Mouse (Mus musculus) urinary bladder, postnatal 14 days (tissue): ENCODE results near the gene Cd2.

Experiments used
- DNase-seq: peaks from one replicate; pipeline ENCODE4 v3.0.0; 2021; ENCODE audit warnings: low spot score

Gene Cd2

DNA sequence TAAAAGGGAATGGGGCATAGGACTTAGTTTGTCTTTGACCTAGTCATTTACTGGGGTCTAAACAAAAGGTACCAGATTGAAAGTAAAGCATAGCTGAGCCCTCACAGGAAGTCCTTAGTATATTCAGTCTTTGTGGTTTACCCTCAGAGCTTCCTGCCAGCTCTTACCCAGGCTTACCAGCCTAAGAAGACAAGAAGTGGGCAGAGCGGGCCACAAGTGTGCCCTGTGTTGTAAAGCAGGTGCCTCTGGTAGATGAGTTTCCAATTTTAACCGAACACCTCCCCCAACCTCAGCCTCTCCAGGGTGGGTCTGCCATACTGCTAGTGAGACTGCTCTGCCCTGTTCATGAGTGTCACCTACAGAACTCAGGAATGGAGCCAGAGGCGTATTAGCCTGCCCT is 12.9 kb downstream of the Cd2 start:
- DNase-seq = no peak

DNA sequence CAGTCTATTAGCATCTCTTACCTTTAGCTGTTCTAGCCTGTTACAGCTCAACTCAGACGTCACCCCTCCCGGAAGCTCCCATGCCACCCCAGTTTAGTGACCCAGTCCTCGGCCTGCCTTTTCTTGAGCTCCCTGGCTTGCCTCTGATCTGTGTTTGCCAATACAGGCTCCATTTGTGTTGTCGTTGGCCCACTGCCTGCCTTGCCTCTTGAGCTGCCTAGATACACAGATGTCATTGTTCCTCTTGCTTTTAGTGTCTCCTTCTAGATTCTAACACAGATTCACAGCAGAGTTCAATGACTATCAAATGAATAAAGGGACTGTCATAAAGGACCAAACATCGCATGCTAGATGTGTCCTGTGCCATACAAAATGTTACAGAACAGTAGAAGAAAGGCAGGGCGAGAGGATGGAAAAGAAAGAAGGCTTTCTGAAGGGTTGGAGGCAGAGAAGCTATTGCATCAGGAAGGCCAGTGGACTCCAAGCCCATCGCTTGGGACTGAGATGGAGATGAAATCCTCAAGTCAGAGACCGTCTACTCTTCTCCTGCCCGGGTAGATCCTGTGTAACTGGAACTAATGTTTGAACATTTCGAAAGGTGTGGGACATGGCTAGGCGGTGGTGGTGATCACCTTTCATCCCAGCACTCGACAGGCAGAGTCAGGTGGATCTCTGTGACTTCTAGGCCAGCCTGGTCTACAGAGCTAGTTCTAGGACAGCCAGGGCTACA is 13.5 kb downstream of the Cd2 start:
- DNase-seq = peak; percentile 21

DNA sequence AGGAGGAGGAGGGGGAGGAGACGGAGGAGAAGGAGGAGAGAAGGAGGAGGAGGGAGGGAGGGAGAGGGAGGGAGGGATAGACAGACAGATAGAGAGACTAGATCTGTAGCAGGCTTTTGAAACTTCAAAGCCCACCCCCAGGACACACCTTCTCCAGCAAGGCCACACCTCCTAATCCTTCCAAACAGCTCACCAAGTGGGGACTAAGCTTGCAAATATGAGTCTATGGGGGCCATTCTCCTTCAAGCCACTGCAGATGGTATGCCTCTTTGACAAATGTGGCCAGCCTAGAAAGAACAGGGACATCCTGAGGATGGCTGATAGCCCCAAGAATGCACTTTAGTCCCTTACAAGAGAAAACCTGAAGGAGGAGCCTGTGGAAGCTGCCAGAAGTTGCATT is 15.6 kb downstream of the Cd2 start:
- no peak for DNase-seq

DNA sequence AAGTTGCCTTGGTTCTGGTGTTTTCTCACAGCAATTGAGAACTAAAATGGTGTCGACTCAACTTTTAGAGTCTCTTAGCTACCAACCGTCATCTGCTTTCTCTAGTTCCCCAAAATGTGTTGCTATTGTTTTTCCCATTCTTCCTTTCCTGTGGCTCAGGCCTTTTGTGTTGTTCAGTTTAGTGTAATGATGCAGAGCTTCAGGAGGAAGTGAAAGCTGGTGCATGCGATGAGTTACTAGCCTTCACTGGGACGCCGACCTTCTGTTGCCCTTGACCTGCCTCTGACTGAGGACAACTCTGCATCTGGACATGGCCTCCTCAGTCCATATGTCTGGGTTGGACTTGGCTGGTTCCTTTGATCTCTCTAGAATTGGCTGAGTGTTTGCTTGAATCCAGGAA is 16.9 kb downstream of the Cd2 start:
- DNase-seq = no peak

DNA sequence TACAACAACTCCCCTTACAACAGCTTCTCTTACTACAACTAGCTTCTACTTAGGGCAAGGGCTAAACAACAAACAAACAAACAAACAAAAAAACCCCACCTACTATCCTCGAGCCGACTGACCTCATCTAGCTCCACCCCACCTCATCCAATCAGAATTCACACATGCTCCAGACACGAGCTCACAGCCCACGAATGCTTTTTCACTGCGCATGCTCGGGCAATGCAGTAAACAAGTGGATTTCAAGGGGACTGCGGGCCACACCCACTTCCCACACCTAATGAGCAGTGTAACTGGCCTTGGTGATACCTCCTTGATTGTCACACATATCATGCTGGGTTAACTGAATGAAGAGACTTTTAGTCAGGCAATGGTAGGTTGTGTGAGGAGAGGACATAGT is 19.4 kb downstream of the Cd2 start:
- no peak for DNase-seq

DNA sequence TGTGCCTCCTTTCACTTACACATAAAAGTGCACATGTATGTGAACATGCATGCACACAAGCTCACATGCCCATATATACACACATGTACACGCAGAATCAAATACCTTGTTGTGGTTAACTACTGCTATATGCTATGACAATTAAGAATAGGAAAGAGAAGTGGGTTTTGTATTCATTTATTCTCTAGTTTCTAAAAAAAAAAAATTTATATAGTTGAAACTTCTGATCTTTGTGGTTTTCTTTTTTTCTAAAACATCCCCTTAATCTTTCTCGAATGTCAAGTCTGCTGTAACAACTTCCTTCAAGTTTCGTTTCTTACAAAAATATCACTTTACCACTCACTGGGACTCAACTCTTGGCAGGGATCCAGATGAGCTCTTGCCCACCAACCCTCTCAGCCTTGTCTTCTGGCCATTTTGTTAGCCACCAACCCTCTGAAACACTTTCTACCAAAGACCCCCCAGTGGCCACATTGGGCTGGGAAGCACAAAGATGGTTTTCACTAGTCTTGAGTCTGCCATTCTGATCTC is 22.1 kb downstream of the Cd2 start:
- no peak for DNase-seq

DNA sequence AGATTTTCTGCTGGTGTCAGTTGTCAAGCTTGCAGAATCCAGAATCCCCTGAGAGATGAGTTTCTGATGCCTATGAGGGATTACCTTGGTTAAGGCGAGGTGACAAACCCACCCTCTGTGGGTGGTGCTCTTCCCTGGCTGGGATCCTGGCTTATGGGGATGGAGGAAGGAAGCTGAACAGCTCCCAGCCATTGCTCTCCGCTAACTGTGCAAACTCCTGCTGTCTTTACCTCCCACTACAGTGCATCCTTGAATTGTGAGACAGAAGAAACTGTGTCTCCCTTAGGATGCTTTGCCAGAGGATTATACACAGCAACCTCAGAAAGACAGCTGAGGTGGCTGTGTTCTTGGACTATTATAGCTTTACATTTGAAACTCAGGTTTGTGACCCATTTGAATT is 28.8 kb downstream of the Cd2 start:
- no peak for DNase-seq

DNA sequence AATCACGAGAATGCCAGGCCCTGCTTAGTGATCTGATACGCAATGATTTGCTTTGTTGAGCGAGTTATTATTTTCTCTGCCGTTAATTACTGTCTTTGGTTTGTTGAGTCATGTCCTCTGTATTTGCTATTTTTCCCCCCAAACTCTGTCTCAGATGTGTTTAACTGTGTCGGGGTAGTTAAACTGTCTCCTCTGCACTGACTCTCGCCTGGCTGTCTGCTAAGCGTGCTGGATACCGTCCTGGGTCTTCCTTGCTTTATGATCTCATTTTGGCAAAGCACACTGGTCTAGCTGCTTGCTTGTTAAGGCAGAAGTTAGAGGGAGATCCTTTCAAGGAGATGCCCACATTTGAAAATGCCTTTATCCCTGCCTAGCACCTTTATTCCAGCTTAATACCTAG is 31.6 kb downstream of the Cd2 start:
- peak; percentile 31 for DNase-seq

DNA sequence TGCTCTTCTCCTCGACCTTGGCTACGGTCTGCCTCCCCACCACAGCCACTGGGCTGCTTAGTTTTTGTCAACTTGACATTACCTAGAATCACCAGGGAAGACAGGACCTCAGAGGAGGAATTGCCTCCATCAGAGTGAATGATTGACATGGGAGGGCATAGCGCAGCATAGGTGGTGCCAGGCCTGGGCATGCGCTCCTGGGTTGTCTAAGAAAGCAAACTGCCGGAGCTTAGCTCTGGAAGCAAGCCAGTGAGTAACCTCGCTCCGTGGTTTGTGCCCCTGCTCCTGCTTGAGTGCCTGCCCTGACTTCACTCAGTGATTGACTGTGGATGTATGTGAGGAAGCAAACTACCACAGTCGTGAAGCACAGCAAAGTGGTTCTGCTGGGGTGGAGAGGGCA is 35.6 kb downstream of the Cd2 start:
- DNase-seq = no peak

DNA sequence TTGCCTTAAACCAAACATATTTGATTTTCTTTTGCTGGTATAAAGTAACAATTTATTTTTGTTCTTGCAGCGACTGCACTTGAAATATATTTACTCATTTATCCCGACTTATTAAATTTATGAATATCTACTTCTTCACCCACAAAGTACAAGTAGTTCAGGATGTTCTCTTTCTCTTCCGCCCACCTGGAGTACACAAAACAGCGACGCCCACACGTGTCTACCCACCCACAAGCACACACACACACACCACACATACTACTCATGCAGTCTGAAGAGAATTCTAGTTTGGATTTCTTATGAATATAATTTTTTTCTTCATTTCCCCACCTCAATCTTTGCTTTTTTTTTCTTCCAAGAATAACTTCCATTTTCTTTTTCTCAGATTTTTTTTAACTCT is 37.9 kb downstream of the Cd2 start:
- no peak for DNase-seq

DNA sequence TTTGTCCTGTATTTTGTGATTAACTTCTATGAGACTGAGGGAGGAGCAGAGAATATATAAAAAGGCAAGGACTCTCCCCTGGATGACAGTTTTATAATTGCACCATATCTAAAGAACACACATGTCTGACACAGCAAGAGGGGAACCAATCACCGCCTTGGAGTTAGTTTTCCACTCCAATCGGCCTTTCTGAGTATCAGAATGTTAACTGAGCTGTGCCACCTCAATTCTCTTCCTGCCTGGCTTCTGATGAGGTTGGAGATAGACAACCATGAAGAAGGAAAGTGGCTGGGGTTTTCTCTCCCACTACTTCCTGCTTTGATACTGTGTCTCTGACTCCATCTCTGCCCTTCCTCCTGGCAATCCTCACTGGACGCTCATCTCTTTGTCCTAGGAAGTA is 42.5 kb downstream of the Cd2 start:
- no peak for DNase-seq

DNA sequence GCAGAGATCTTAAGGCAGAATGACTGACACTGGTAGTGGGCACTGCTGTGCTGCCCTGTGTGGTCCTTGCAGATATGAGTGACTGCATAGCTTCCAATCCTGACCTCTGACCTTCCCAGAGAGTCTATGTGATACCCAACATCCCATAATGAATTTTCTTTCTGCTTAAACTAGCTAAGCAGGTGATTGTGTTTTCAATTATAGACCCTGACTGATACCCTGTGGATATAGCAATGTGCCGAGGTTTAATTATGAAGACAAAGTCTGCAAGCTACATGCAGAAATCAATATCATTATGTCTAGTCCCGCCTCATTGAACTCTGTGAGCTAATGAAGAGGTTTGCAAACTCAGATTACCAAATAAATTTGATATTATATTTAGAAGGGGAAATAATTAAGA is 44.7 kb downstream of the Cd2 start:
- no peak for DNase-seq

DNA sequence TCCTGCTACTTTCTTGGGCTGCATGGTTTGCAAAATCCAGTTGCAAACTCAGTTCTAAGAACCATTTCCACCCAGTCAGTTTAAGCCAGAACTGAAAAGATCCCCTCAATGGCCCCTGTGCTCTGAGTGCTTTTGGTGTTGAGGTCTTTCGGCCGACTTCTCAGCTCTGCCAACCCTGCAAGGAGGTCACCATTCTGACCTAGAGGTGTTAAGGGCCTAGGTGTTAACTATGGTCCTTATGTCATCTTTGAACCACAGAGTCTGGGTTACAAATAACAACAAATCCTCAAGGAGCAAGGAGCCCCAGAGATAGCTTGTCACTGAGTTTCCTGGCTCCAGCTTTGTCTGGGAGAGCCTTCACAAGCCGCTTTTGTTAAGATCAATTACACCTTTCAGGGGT is 45.9 kb downstream of the Cd2 start:
- no peak for DNase-seq

DNA sequence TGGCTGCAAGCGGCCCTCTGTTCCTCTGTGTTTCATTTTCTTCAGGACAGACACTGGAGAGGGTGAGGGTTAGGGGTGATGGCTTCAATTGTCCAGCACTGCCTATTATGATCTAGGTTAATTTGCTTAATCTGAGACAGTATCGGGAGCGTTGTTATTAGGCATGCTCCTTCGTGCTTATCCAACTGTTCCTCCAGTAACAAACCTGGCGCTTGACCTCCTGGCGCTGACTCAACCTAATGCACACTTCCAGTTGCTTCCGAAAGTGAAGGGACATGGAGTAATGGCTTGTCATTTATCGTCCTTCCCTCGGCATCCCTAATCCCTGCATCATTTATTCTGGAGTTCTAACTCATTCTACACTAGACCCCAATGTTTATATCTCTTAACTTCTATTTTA is 46.9 kb downstream of the Cd2 start:
- no peak for DNase-seq

DNA sequence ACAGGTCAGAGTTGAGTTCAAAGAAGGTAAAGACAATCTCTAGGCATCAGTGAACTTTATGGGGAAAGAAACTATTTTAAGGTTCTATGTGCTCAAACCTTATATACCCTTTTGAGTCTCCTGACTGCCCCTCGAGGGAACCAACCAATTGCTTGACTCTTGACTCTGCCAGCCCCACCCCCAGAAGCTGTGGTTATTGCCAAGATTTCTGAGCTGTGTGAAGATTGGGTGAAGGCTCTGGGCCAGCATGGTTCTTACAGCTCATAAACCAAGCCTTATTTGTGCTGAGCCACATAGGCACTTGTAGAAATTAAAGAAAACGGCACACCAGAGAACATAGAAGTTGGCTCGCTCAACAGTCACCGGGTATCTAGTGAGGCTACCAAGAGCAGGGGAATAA is 48.5 kb downstream of the Cd2 start:
- no peak for DNase-seq

DNA sequence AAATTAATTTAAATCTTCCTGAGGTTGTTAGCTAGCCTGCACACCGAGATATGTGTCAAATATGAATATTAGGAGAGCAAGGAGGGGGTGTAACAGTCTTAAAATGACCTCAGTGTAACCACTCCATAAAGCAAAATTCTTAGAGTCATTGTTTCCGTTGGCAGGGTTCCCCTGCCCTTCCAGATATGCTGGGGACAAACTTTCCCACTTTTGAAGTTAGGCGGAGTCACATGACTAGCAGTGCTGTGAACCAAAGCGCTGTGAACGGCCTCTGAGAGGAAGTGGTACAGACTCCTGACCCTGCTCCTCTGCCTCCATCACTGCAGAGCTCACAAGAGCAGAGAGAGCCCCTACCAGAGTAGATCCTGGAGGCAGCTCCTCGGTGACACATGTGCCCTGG is 49.0 kb downstream of the Cd2 start:
- no peak for DNase-seq

DNA sequence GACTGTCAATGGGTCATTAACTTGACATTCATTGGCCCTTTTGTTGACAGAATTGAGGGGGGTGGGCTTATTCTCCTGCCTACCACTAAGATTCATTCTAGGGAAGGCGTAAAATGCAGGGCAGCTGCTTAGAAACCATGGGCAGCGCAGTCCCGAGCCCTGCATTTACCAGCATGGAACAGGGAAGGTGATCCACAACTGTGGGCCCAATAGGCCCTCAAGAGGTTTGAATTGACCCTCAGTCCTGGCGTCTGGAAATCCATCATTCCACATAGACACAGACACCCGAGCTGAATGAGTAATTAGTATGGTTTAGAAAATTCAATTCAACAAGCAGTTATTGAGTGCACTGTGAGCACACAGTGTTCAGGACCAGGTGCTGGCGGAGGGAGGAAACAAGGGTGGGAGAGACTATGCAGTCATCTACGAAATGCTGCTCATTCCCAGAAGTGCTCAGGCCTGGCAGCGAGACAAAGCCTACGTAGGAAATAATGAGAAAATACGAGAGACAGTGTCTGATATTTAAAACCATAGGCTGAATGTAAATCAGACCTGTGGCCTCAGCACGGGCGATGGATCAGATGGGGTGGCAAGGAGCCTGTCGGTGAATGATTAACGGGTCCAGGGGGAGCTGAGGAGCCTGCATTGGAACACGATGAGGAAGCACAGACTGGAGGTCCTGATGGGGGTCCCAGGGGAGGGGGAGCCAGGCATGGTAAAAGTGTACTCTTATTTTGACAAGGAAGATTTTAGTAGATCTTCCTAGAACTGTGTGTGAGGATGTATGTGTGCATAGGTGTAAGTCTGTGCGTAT is 50.5 kb downstream of the Cd2 start:
- DNase-seq = no peak

DNA sequence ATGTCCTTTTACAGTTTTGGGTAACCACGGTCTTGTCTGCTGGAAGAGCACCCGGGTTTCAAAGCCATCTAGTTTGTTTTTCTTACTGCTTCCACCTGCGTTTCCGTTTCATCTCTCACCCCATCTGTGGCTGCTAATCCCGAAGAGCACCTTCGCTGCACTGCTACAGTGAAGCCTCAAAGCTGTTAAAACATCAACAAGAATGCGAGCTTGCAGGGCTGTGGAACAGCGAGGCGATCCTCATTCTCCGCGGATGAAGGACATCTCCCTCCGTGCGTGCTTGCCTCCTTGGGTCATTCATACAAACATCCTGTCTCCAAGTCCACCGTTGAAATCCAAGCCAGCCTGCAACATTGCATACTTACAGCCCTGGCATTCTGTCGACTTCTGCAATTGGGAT is 51.5 kb downstream of the Cd2 start:
- DNase-seq = no peak

DNA sequence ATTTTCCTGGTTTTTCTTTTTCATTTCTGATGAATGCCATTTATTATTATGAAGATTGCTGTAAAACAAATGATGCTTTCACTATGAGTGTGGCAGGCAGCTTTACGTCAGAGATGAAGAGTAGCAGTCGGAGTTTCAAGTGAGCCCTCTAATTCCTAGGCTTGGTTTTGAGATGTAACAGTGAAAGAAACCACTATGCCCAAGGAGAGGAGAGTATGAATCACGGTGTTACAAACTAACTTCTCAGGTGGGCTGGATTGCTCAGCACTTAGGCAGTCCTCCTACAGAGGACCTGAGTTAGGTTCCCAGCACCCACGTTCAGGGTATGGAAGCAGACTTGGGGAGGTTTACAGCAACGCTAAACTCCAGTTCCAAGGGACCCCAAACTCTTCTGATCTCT is 52.4 kb downstream of the Cd2 start:
- no peak for DNase-seq

DNA sequence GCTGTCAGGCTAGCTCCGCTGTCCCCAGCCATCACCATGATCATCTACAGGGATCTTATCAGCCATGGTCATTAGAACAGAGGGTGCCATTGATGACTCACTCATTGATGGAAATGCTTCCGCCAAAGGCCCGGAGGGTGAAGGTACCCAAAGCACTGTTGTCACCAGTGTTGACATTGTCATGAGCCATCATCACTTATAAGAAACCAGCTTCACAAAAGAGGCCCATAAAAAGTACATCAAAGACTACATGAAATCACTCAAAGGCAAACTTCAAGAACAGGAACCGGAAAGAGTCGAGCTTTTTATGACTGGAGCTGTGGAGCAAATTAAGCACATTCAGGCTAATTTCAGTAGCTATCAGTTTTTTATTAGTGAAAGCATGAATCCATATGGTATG is 54.3 kb downstream of the Cd2 start:
- no peak for DNase-seq

DNA sequence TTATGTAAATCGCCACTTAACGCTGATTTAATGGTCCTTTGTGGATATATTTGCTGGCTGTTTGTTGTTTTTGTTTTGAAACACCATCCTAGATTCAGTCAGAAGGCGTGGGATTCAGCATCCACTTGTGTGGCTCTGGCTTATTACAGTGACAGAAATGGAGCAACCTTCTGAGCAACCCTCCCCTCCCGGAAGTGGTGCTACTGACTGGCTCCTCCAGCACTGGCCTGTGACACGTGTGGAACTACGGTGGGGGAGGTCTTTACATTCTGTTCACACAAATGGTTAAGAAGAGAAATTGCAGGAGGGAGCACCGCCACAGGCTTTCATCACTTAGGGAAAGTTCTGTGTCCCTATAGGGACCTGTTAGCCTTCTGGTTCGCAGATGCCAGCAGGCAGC is 55.2 kb downstream of the Cd2 start:
- DNase-seq = no peak

DNA sequence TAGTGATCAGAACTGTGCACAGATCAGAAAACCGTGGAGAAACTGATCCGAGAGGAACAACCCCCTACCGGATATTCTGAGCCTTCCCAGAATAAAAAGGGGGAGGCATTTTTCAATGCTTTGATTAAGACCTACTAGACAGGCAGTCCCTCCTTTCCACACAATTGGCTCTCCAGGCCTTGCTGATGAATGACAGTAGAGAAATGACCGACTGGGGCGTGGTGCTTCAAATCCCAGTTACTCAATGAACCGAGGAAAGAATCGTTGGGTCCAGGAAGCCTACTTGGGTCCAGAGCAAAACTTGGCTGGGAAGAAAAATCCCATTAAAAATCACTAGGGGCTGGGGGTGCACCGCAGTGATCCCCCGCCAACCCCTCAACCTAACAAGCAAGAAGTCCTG is 57.5 kb downstream of the Cd2 start:
- no peak for DNase-seq

DNA sequence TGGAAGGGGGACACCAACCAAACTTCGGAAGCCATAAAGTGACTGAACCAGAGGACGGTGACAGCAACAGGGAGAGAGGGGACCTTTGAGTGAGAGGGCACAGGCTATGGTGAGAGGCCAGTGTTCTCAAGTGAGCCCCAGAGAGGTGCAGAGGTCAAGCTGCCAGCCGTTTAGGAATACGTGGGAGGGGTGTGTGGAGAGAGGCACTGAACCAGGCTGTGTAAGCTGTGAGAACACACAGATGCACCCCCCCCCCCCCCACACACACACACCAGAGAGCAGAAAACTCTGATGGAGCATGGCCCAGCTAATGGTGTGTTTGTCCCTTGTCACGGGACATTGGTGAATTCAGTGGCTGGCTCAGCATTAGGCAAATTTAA is 58.2 kb downstream of the Cd2 start:
- no peak for DNase-seq
